Comparison of ENCODE assay signal across 10 mouse cellular contexts in the genomic region with DNA sequence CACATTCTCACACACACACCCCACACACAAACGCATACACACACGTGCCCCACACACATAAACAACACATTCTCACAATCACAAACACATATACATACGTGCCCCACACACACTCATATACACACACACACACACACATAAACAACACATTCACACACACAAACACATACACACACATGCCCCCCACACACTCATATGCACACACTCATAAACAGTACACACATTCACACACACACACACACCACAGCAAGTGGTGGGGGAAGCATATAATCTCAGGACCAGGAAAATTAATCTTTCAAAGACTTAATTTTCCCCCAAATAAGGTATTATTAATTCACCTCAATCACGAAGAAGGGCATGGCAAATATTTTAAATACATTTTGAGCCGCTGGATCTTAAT. TPM values are rescaled to one million over a fixed set of nuclear protein-coding genes. Genes with fewer than 3 reads are reported as not detected.
A peak's percentile ranks its signal among the peaks of the same experiment; 100 is the strongest.
DNase-seq lines count a peak whose midpoint lies in the region; ATAC-seq and TF ChIP-seq lines count a peak whose summit lies in the region.
"Had no signal": no experiment of that assay in that cellular context is flagged by ENCODE, and none has a peak within 500 bp of the region (broad histone marks: within the 10 kb centered on the region; RNA-seq: fewer than 3 reads in every experiment).

No protein-coding gene starts in this region.

- no peak for DNase-seq in gastrocnemius, adult 2 months
- no peak for DNase-seq in gastrocnemius, postnatal 36 days
- no peak for DNase-seq in liver, embryonic 11.5 days (ENCODE audit: low spot score)
- no peak for DNase-seq in liver, postnatal 0 days
- DNase-seq in limb, embryonic 10.5 days (ENCODE audit: low spot score): no peak
- no peak for DNase-seq in gastrocnemius, postnatal 10 days
- DNase-seq in thymus, postnatal 4 days: no peak

- H3K9me3 ChIP-seq in liver, embryonic 11.5 days (ENCODE audit: control insufficient read depth, low read length): no peaks in the 10 kb centered on the region
- H3K9me3 ChIP-seq in liver, postnatal 0 days (ENCODE audit: low read length): no peaks in the 10 kb centered on the region
- H3K9me3 ChIP-seq in limb, embryonic 10.5 days (replicated peaks): no peaks in the 10 kb centered on the region
- H3K9me3 ChIP-seq in neural tube, embryonic 15.5 days (replicated peaks): no peaks in the 10 kb centered on the region

- no peaks in the 10 kb centered on the region for H3K27me3 ChIP-seq in liver, embryonic 11.5 days (replicated peaks; ENCODE audit: control insufficient read depth, insufficient read depth, low read length)
- no peaks in the 10 kb centered on the region for H3K27me3 ChIP-seq in liver, postnatal 0 days (ENCODE audit: insufficient read depth, low read length)
- H3K27me3 ChIP-seq in limb, embryonic 10.5 days (ENCODE audit: low read depth, poor library complexity, severe bottlenecking): peaks cover 76% of the 10 kb centered on the region
- peaks cover 2% of the 10 kb centered on the region; the same call in 1 of the 2 replicates for H3K27me3 ChIP-seq in neural tube, embryonic 15.5 days (replicated peaks)

- 0 out of 2 replicates have a peak overlapping the region, but pooled peaks have one; percentile 69 for H3K4me3 ChIP-seq in gastrocnemius, adult 2 months
- 0 out of 2 replicates have a peak overlapping the region, but pooled peaks have one; percentile 37 for H3K4me3 ChIP-seq in liver, embryonic 11.5 days (ENCODE audit: low read depth, low read length)
- no peak overlapping the region for H3K4me3 ChIP-seq in liver, postnatal 0 days (ENCODE audit: low read depth, low read length)
- H3K4me3 ChIP-seq in limb, embryonic 10.5 days: no peak overlapping the region
- no peak overlapping the region for H3K4me3 ChIP-seq in neural tube, embryonic 15.5 days (replicated peaks)

- H3K36me3 ChIP-seq in liver, embryonic 11.5 days (ENCODE audit: control insufficient read depth, insufficient read depth, low read length): no peaks in the 10 kb centered on the region
- no peaks in the 10 kb centered on the region for H3K36me3 ChIP-seq in liver, postnatal 0 days (replicated peaks; ENCODE audit: insufficient read depth, low read length)
- H3K36me3 ChIP-seq in limb, embryonic 10.5 days: peaks cover 5% of the 10 kb centered on the region; the same call in 1 of the 2 replicates
- no peaks in the 10 kb centered on the region for H3K36me3 ChIP-seq in neural tube, embryonic 15.5 days

- no peak overlapping the region for H3K9ac ChIP-seq in liver, embryonic 11.5 days (ENCODE audit: low read depth, low read length)
- no peak overlapping the region for H3K9ac ChIP-seq in liver, postnatal 0 days (replicated peaks)
- H3K9ac ChIP-seq in neural tube, embryonic 15.5 days (replicated peaks): no peak overlapping the region

- intact Hi-C loops in gastrocnemius, adult 2 months (cut with DNase I): no loop called here
- intact Hi-C loops in gastrocnemius, postnatal 36 days (cut with DNase I): no loop called here

- H3K4me1 ChIP-seq in liver, embryonic 11.5 days (replicated peaks; ENCODE audit: control insufficient read depth, insufficient read depth, low read length): 0 out of 2 replicates have a peak, but pooled peaks cover 6% of the 10 kb centered on the region
- no peaks in the 10 kb centered on the region for H3K4me1 ChIP-seq in liver, postnatal 0 days (ENCODE audit: insufficient read depth)
- H3K4me1 ChIP-seq in limb, embryonic 10.5 days: no peaks in the 10 kb centered on the region
- H3K4me1 ChIP-seq in neural tube, embryonic 15.5 days: no peaks in the 10 kb centered on the region

- no peak overlapping the region for H3K27ac ChIP-seq in gastrocnemius, adult 2 months
- no peak overlapping the region for H3K27ac ChIP-seq in liver, embryonic 11.5 days (ENCODE audit: low read depth, low read length)
- H3K27ac ChIP-seq in liver, postnatal 0 days (ENCODE audit: low read depth): no peak overlapping the region
- H3K27ac ChIP-seq in limb, embryonic 10.5 days: peak overlapping the region; percentile 61; the same call in 1 of the 2 replicates
- H3K27ac ChIP-seq in neural tube, embryonic 15.5 days (replicated peaks): no peak overlapping the region

- TF ChIP-seq CTCF in gastrocnemius, adult 2 months (IDR thresholded peaks at IDR 0.05): no peak
- TF ChIP-seq CTCF in liver, postnatal 0 days (IDR thresholded peaks at IDR 0.05; ENCODE audit: low read depth): no peak

- TF ChIP-seq EP300 in liver, postnatal 0 days (IDR thresholded peaks at IDR 0.05; ENCODE audit: low read depth): no peak

- WGBS in liver, embryonic 11.5 days: 66% methylated on average over 5 of the region's 5 CpGs
- WGBS in liver, postnatal 0 days (ENCODE audit: insufficient replicate concordance): 67% methylated on average over 5 of the region's 5 CpGs
- WGBS in limb, embryonic 10.5 days: 78% methylated on average over 5 of the region's 5 CpGs
- WGBS in neural tube, embryonic 15.5 days: 71% methylated on average over 5 of the region's 5 CpGs

- no peak for ATAC-seq in liver, embryonic 11.5 days (replicated peaks; ENCODE audit: low FRiP score)
- no peak for ATAC-seq in liver, postnatal 0 days
- no peak for ATAC-seq in neural tube, embryonic 15.5 days (ENCODE audit: low FRiP score)

- H3K4me2 ChIP-seq in liver, embryonic 11.5 days: no peak overlapping the region
- no peak overlapping the region for H3K4me2 ChIP-seq in liver, postnatal 0 days (ENCODE audit: low read depth, low read length)
- peak overlapping the region; percentile 54 for H3K4me2 ChIP-seq in neural tube, embryonic 15.5 days

RNA-seq across cellular contexts. Expression of a gene that starts 6.6 kb away (rescaled TPM):
- 1 to 10 TPM; 4.6 to 6.1 TPM for total RNA-seq in gastrocnemius, adult 2 months (2021)
- 1 to 10 TPM; 3.2 to 4.2 TPM for total RNA-seq in gastrocnemius, postnatal 36 days (2021)
- polyA plus RNA-seq in liver, embryonic 11.5 days (2014; fragmentation: Nextera tagmentation; extraction: Ambion mirVana): 10.9 and 13.7 TPM in 2 replicates
- 1.6 and 1.7 TPM in 2 replicates for polyA plus RNA-seq in liver, postnatal 0 days (2015; fragmentation: Nextera tagmentation; extraction: Ambion mirVana)
- 35.3 and 35.7 TPM in 2 replicates for polyA plus RNA-seq in limb, embryonic 10.5 days (2016; fragmentation: Nextera tagmentation; extraction: Ambion mirVana)
- 12.5 and 13.6 TPM in 2 replicates for polyA plus RNA-seq in neural tube, embryonic 15.5 days (2015; fragmentation: Nextera tagmentation; extraction: Ambion mirVana)
- total RNA-seq in gastrocnemius, postnatal 10 days (2021): 10 to 100 TPM in 1 of 2 experiments, 1 to 10 TPM in 1; 9.7 to 12.4 TPM
- polyA plus RNA-seq: spleen, adult 2 months had no signal

RNA-seq across cellular contexts. Expression of a gene that starts 37.4 kb away (rescaled TPM):
- total RNA-seq in gastrocnemius, adult 2 months (2021): not detected
- total RNA-seq in gastrocnemius, postnatal 36 days (2021): not detected
- not detected in 2 replicates for polyA plus RNA-seq in liver, embryonic 11.5 days (2014; fragmentation: Nextera tagmentation; extraction: Ambion mirVana)
- polyA plus RNA-seq in liver, postnatal 0 days (2015; fragmentation: Nextera tagmentation; extraction: Ambion mirVana): not detected in 2 replicates
- polyA plus RNA-seq in limb, embryonic 10.5 days (2016; fragmentation: Nextera tagmentation; extraction: Ambion mirVana): 0.14 TPM in 1 of 2 replicates, not detected in the other
- polyA plus RNA-seq in neural tube, embryonic 15.5 days (2015; fragmentation: Nextera tagmentation; extraction: Ambion mirVana): not detected in 2 replicates
- not detected for total RNA-seq in gastrocnemius, postnatal 10 days (2021)
- total RNA-seq: adrenal gland, postnatal 25 days had no signal
- polyA plus RNA-seq: spleen, adult 2 months had no signal

Comparison
In these comparisons a context has a peak if more than half of its experiments do, and no peak if none do; other contexts are left out.
1. H3K4me3 ChIP-seq: peak in gastrocnemius, adult 2 months (single experiment) and liver, embryonic 11.5 days (single experiment); none in liver, postnatal 0 days (single experiment), limb, embryonic 10.5 days (single experiment) and neural tube, embryonic 15.5 days (single experiment).